Mouse (Mus musculus): ENCODE measurements around the gene Olfr1444. TPM values are rescaled to one million over a fixed set of nuclear protein-coding genes. Genes with fewer than 3 reads are reported as not detected.

Gene Olfr1444
- polyA plus RNA-seq, 1 experiment = not detected

DNA sequence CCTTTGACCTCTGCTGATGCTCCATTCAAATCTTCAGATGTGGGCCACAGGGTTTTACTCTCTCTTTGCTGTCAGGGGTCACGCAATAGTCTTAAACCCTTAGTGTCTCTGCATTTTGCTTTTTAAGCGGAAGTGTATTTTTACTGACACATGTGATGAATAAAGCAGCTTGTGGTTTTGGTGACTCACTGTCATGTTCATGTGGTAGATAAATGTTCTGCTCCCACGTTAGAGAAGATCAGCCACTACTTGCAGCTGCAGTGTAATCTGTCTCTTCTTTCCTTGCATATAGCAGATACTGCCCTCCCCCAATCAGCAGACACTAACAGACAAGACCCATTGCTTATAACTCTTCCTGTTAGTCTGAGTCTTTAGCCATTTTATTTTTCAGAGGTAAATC lies 23.5 kb upstream of the Olfr1444 start:
- H3K4me3 ChIP-seq (replicated peaks; ENCODE audit: control insufficient read depth, low read depth, low read length) = no peak overlapping the region
- TF ChIP-seq POLR2A (IDR thresholded peaks at IDR 0.05; ENCODE audit: borderline replicate concordance, control insufficient read depth, low read depth, low read length) (no peak), CTCF (IDR thresholded peaks at IDR 0.05; ENCODE audit: control insufficient read depth, insufficient read depth, low read length) (no peak)
- 20% methylated on average over 3 of the region's 3 CpGs for WGBS
- H3K4me1 ChIP-seq (ENCODE audit: control insufficient read depth, insufficient read depth, low read length) = no peaks in the 10 kb centered on the region
- no peak overlapping the region for H3K27ac ChIP-seq (ENCODE audit: control insufficient read depth, insufficient read depth, low read depth, low read length, poor library complexity)

DNA sequence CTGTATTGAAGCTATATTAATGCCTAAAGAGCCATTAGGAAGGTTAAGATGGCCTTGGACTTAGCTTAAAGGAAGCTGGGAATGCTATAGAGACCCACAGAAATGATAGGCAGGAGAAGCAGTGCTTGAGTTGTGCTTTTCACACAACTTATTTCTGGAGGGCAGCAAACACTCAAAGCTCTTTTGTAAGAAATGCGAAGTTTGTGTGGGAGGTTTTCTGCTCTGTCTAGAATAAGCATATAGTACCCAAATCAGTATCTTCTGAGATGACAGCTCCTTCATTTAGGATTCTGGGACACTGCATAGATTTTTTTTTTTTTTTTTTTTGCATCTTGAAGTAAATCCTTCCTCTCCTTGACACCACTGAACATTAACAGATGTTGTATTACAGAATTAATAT lies 18.6 kb upstream of the Olfr1444 start:
- WGBS = 84% methylated on average over 1 of the region's 1 CpGs
- H3K27ac ChIP-seq (ENCODE audit: control insufficient read depth, insufficient read depth, low read depth, low read length, poor library complexity) = no peak overlapping the region
- H3K4me1 ChIP-seq (ENCODE audit: control insufficient read depth, insufficient read depth, low read length) = no peaks in the 10 kb centered on the region
- TF ChIP-seq CTCF (IDR thresholded peaks at IDR 0.05; ENCODE audit: control insufficient read depth, insufficient read depth, low read length) (no peak), POLR2A (IDR thresholded peaks at IDR 0.05; ENCODE audit: borderline replicate concordance, control insufficient read depth, low read depth, low read length) (no peak)
- H3K4me3 ChIP-seq (replicated peaks; ENCODE audit: control insufficient read depth, low read depth, low read length) = no peak overlapping the region

DNA sequence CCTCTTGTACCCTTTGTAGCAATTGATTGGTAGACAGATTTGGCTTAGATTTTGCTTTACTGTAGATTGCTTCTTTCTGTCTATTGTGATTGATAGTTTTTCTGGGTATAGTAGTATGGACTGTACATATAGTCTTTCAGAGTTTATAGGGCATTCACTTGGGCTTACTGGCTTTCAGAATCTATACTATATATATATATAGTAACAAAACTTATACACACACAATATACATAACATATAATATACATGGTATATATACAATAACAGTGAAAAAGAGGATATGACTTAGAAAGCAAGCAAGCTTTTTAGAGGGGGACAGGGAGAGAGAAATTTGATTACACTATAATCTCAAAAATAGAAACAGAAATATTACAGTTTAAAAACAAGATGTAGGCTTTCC lies 10.7 kb upstream of the Olfr1444 start, which contains the start of gene Gm5244:
Gm5244 (plus strand) TSS at position 301 of the 400 bp plus-strand sequence.
- no peak within 1 kb of the TSS for H3K27ac ChIP-seq (ENCODE audit: control insufficient read depth, insufficient read depth, low read depth, low read length, poor library complexity)
- H3K4me1 ChIP-seq (ENCODE audit: control insufficient read depth, insufficient read depth, low read length) = no peaks in the 10 kb centered on the region
- no peak for TF ChIP-seq POLR2A (IDR thresholded peaks at IDR 0.05; ENCODE audit: borderline replicate concordance, control insufficient read depth, low read depth, low read length)
- TF ChIP-seq CTCF (IDR thresholded peaks at IDR 0.05; ENCODE audit: control insufficient read depth, insufficient read depth, low read length) = no peak
- H3K4me3 ChIP-seq (replicated peaks; ENCODE audit: control insufficient read depth, low read depth, low read length) = no peak within 1 kb of the TSS

GRCm38 (mm10) chr19:12883555-12883954 lies 26.5 kb downstream of the Olfr1444 start, which contains the start of gene Olfr1445:
Gene Olfr1445, plus strand, starts transcription at chr19:12883855.
- no peaks in the 10 kb centered on the region for H3K4me1 ChIP-seq (ENCODE audit: control insufficient read depth, insufficient read depth, low read length)
- WGBS = 69% methylated on average over 2 of the region's 2 CpGs
- H3K27ac ChIP-seq (ENCODE audit: control insufficient read depth, insufficient read depth, low read depth, low read length, poor library complexity) = no peak within 1 kb of the TSS
- TF ChIP-seq POLR2A (IDR thresholded peaks at IDR 0.05; ENCODE audit: borderline replicate concordance, control insufficient read depth, low read depth, low read length) (no peak), CTCF (IDR thresholded peaks at IDR 0.05; ENCODE audit: control insufficient read depth, insufficient read depth, low read length) (no peak)
- H3K4me3 ChIP-seq (replicated peaks; ENCODE audit: control insufficient read depth, low read depth, low read length) = no peak within 1 kb of the TSS

- WGBS = 59% methylated on average over 1 of the region's 1 CpGs
- Histone ChIP-seq H3K4me3 (replicated peaks; ENCODE audit: control insufficient read depth, low read depth, low read length) (no peak within 1 kb of the TSS), H3K27ac (ENCODE audit: control insufficient read depth, insufficient read depth, low read depth, low read length, poor library complexity) (no peak within 1 kb of the TSS), H3K4me1 (ENCODE audit: control insufficient read depth, insufficient read depth, low read length) (no peaks in the 10 kb centered on the region)
- TF ChIP-seq CTCF (IDR thresholded peaks at IDR 0.05; ENCODE audit: control insufficient read depth, insufficient read depth, low read length) (no peak), POLR2A (IDR thresholded peaks at IDR 0.05; ENCODE audit: borderline replicate concordance, control insufficient read depth, low read depth, low read length) (no peak)
Measured at GRCm38 (mm10) chr19:12893424-12893823, 36.3 kb downstream of the Olfr1444 start, which contains the start of gene Olfr1446. Gene Olfr1446, minus strand, starts transcription at chr19:12893524.

- H3K4me1 ChIP-seq (ENCODE audit: control insufficient read depth, insufficient read depth, low read length) = no peaks in the 10 kb centered on the region
- TF ChIP-seq POLR2A (IDR thresholded peaks at IDR 0.05; ENCODE audit: borderline replicate concordance, control insufficient read depth, low read depth, low read length) = no peak
- TF ChIP-seq CTCF (IDR thresholded peaks at IDR 0.05; ENCODE audit: control insufficient read depth, insufficient read depth, low read length) = no peak
- no peak within 1 kb of the TSS for H3K4me3 ChIP-seq (replicated peaks; ENCODE audit: control insufficient read depth, low read depth, low read length)
- H3K27ac ChIP-seq (ENCODE audit: control insufficient read depth, insufficient read depth, low read depth, low read length, poor library complexity) = no peak within 1 kb of the TSS
- 95% methylated on average over 1 of the region's 1 CpGs for WGBS
Measured at GRCm38 (mm10) chr19:12903643-12904042, 46.6 kb downstream of the Olfr1444 start, which contains the start of gene Olfr1447. Gene Olfr1447, minus strand, starts transcription at chr19:12903743.

Other genes with a start within 250 kb of the Olfr1444 start
- gene Glyat, start 224.0 kb upstream of the Olfr1444 start, polyA plus RNA-seq (2011; ENCODE audit: insufficient read depth, insufficient read length, low replicate concordance, missing spikeins) = 0.45 and 2.5 TPM in 2 replicates
- gene Olfr1442, start 186.8 kb upstream of the Olfr1444 start, polyA plus RNA-seq (2011; ENCODE audit: insufficient read depth, insufficient read length, low replicate concordance, missing spikeins) = not detected in 2 replicates
- not detected in 2 replicates for gene Olfr1443, start 179.2 kb upstream of the Olfr1444 start, polyA plus RNA-seq (2011; ENCODE audit: insufficient read depth, insufficient read length, low replicate concordance, missing spikeins)
- 9.3 TPM in 1 of 2 replicates, not detected in the other for gene Keg1, start 161.5 kb upstream of the Olfr1444 start, polyA plus RNA-seq (2011; ENCODE audit: insufficient read depth, insufficient read length, low replicate concordance, missing spikeins)
- gene Cntf, start 91.7 kb upstream of the Olfr1444 start, polyA plus RNA-seq (2011; ENCODE audit: insufficient read depth, insufficient read length, low replicate concordance, missing spikeins) = 1.8 and 2.0 TPM in 2 replicates
- gene Zfp91, start 61.2 kb upstream of the Olfr1444 start, polyA plus RNA-seq (2011; ENCODE audit: insufficient read depth, insufficient read length, low replicate concordance, missing spikeins) = 45.6 and 46.7 TPM in 2 replicates
- gene Lpxn, start 61.1 kb upstream of the Olfr1444 start, polyA plus RNA-seq (2011; ENCODE audit: insufficient read depth, insufficient read length, low replicate concordance, missing spikeins) = 4.2 and 12.3 TPM in 2 replicates
- gene Gm5244, start 10.6 kb upstream of the Olfr1444 start, polyA plus RNA-seq (2011; ENCODE audit: insufficient read depth, insufficient read length, low replicate concordance, missing spikeins) = 2.2 and 4.3 TPM in 2 replicates
- gene Olfr1445, start 26.6 kb downstream of the Olfr1444 start, polyA plus RNA-seq (2011; ENCODE audit: insufficient read depth, insufficient read length, low replicate concordance, missing spikeins) = not detected in 2 replicates
- gene Olfr1446, start 36.2 kb downstream of the Olfr1444 start, polyA plus RNA-seq (2011; ENCODE audit: insufficient read depth, insufficient read length, low replicate concordance, missing spikeins) = not detected in 2 replicates
- gene Olfr1447, start 46.5 kb downstream of the Olfr1444 start, polyA plus RNA-seq (2011; ENCODE audit: insufficient read depth, insufficient read length, low replicate concordance, missing spikeins) = not detected in 2 replicates
- not detected in 2 replicates for gene Olfr1448, start 67.1 kb downstream of the Olfr1444 start, polyA plus RNA-seq (2011; ENCODE audit: insufficient read depth, insufficient read length, low replicate concordance, missing spikeins)
- gene Olfr1449, start 73.6 kb downstream of the Olfr1444 start, polyA plus RNA-seq (2011; ENCODE audit: insufficient read depth, insufficient read length, low replicate concordance, missing spikeins) = not detected in 2 replicates
- gene Olfr1450, start 93.0 kb downstream of the Olfr1444 start, polyA plus RNA-seq (2011; ENCODE audit: insufficient read depth, insufficient read length, low replicate concordance, missing spikeins) = not detected in 2 replicates
- gene Olfr1451, start 137.7 kb downstream of the Olfr1444 start, polyA plus RNA-seq (2011; ENCODE audit: insufficient read depth, insufficient read length, low replicate concordance, missing spikeins) = not detected in 2 replicates
- gene Olfr1453, start 171.0 kb downstream of the Olfr1444 start, polyA plus RNA-seq (2011; ENCODE audit: insufficient read depth, insufficient read length, low replicate concordance, missing spikeins) = not detected in 2 replicates
- not detected in 2 replicates for gene Olfr1454, start 203.3 kb downstream of the Olfr1444 start, polyA plus RNA-seq (2011; ENCODE audit: insufficient read depth, insufficient read length, low replicate concordance, missing spikeins)
- not detected in 2 replicates for gene Olfr1457, start 240.6 kb downstream of the Olfr1444 start, polyA plus RNA-seq (2011; ENCODE audit: insufficient read depth, insufficient read length, low replicate concordance, missing spikeins)
- not detected in 2 replicates for gene Olfr1458, start 249.5 kb downstream of the Olfr1444 start, polyA plus RNA-seq (2011; ENCODE audit: insufficient read depth, insufficient read length, low replicate concordance, missing spikeins)

Data from bone marrow, adult 2 months (tissue).